Mouse (Mus musculus) thymus, adult 2 months (tissue): ENCODE results near the gene Sufu.

Experiments
- CTCF ChIP-seq: fragments of 200-500 bp; IDR thresholded peaks from 2 replicates; pipeline ENCODE4 v1.5.1; 2012; ENCODE audit warnings: mild to moderate bottlenecking, control low read depth, low read length, moderate library complexity, borderline replicate concordance; ENCODE audit not compliant: control insufficient read depth, poor library complexity, insufficient read depth; ENCODE audit errors: extremely low read depth
- POLR2A ChIP-seq: fragments of 200-500 bp; IDR thresholded peaks from 2 replicates; pipeline ENCODE4 v1.6.1; 2012; ENCODE audit warnings: mild to moderate bottlenecking, low read length, control low read depth, moderate library complexity; ENCODE audit not compliant: control insufficient read depth, poor library complexity, insufficient read depth; ENCODE audit errors: extremely low read depth

- TF ChIP-seq POLR2A (no peak), CTCF (no peak)
These were observed 48.9 kb downstream of the Sufu start for GRCm38 (mm10) chr19:46445641-46446040.
